Mouse (Mus musculus) CH12.LX (cell line): Measurements from ENCODE around the gene Sept5. TPM values are rescaled to one million over a fixed set of nuclear protein-coding genes. Genes with fewer than 3 reads are reported as not detected.

ENCODE experiments used
- DNase-seq: peaks from one replicate; pipeline ENCODE4 v3.0.0-alpha.2; 2013; ENCODE audit errors: extremely low read depth
- H3K27ac ChIP-seq: 2 replicates; pipeline ENCODE4 v1.5.1; 2012; ENCODE audit warnings: low read depth, mild to moderate bottlenecking, control low read depth, moderate library complexity; ENCODE audit not compliant: insufficient read depth
- H3K27me3 ChIP-seq: replicated peaks from 2 replicates; pipeline ENCODE3; 2012; ENCODE audit warnings: inconsistent platforms
- H3K36me3 ChIP-seq, 2 experiments: replicated peaks in 1 of 2; 2 replicates each; pipeline versions ENCODE3 to v1.6.1; 2012; ENCODE audit warnings: inconsistent platforms in 1 of 2, low read length in 1 of 2, mild to moderate bottlenecking in 1 of 2, mixed read lengths in 1 of 2, moderate library complexity in 1 of 2; ENCODE audit not compliant: control insufficient read depth in 1 of 2, insufficient read depth in 1 of 2
- H3K4me1 ChIP-seq, 2 experiments: 2 replicates each; pipeline ENCODE4 v1.6.1; 2012; ENCODE audit warnings: inconsistent platforms in 1 of 2, moderate library complexity in 1 of 2; ENCODE audit not compliant: insufficient read depth in 2 of 2, control insufficient read depth in 1 of 2
- H3K4me2 ChIP-seq: 2 replicates; pipeline ENCODE4 v1.6.1; 2012; ENCODE audit warnings: low read depth, mild to moderate bottlenecking, control low read depth; ENCODE audit not compliant: poor library complexity, insufficient read depth, severe bottlenecking
- H3K4me3 ChIP-seq, 3 experiments: fragments of 150-350 bp in 1 of 3; sonication (generic) in 1 of 3; replicated peaks in 1 of 3; 2 replicates each; pipeline versions ENCODE3 to v1.5.1; 2011 to 2012; ENCODE audit warnings: low read depth in 2 of 3, low read length in 2 of 3, mild to moderate bottlenecking in 2 of 3, moderate library complexity in 2 of 3, control low read depth in 1 of 3, improper control_type of control experiment in 1 of 3, inconsistent platforms in 1 of 3, mixed read lengths in 1 of 3; ENCODE audit not compliant: poor library complexity in 1 of 3
- H3K79me2 ChIP-seq: replicated peaks from 2 replicates; pipeline ENCODE4 v1.6.1; 2012; ENCODE audit warnings: mild to moderate bottlenecking, moderate library complexity; ENCODE audit not compliant: control insufficient read depth, poor library complexity, insufficient read depth, severe bottlenecking; ENCODE audit errors: extremely low read depth
- H3K9ac ChIP-seq: 2 replicates; pipeline ENCODE4 v1.6.1; 2012; ENCODE audit warnings: low read depth, mild to moderate bottlenecking, control low read depth, moderate library complexity; ENCODE audit not compliant: insufficient read depth
- H3K9me3 ChIP-seq: replicated peaks from 2 replicates; pipeline ENCODE3; 2012; ENCODE audit warnings: low read length, inconsistent platforms, mixed read lengths
- BHLHE40 ChIP-seq: IDR thresholded peaks from 2 replicates; pipeline ENCODE4 v1.6.1; 2011; ENCODE audit warnings: mild to moderate bottlenecking, low read depth, low read length, improper control_type of control experiment
- CHD2 ChIP-seq: IDR thresholded peaks from 2 replicates; pipeline ENCODE4 v1.6.1; 2011; ENCODE audit warnings: low read length, improper control_type of control experiment
- CTCF ChIP-seq, 2 experiments: IDR thresholded peaks in 1 of 2; conservative IDR thresholded peaks in 1 of 2; 2 replicates each; pipeline ENCODE4 v1.5.1; 2011 to 2012; ENCODE audit warnings: low read depth in 2 of 2, low read length in 2 of 2, improper control_type of control experiment in 1 of 2, inconsistent platforms in 1 of 2, mild to moderate bottlenecking in 1 of 2, moderate library complexity in 1 of 2
- EP300 ChIP-seq: IDR thresholded peaks from 2 replicates; pipeline ENCODE4 v1.6.1; 2011; ENCODE audit warnings: low read length, improper control_type of control experiment
- GABPA ChIP-seq: IDR thresholded peaks from 2 replicates; pipeline ENCODE4 v1.6.1; 2012; ENCODE audit warnings: low read depth, low read length, improper control_type of control experiment, inconsistent platforms; ENCODE audit not compliant: insufficient replicate concordance
- IRF4 ChIP-seq: IDR thresholded peaks from 2 replicates; pipeline ENCODE4 v1.6.1; 2014; ENCODE audit warnings: low read depth, mild to moderate bottlenecking, inconsistent platforms, low read length, improper control_type of control experiment
- MAFK ChIP-seq: IDR thresholded peaks from 2 replicates; pipeline ENCODE4 v1.6.1; 2011; ENCODE audit warnings: low read length, improper control_type of control experiment; ENCODE audit not compliant: insufficient replicate concordance
- MAX ChIP-seq: IDR thresholded peaks from 2 replicates; pipeline ENCODE4 v1.6.1; 2011; ENCODE audit warnings: low read length, improper control_type of control experiment
- MAZ ChIP-seq: IDR thresholded peaks from 2 replicates; pipeline ENCODE4 v1.6.1; 2012; ENCODE audit warnings: low read depth, mild to moderate bottlenecking, inconsistent platforms, low read length, improper control_type of control experiment, moderate library complexity
- MXI1 ChIP-seq: IDR thresholded peaks from 2 replicates; pipeline ENCODE4 v1.6.1; 2011; ENCODE audit warnings: mild to moderate bottlenecking, low read depth, low read length, improper control_type of control experiment
- PAX5 ChIP-seq: IDR thresholded peaks from 2 replicates; pipeline ENCODE4 v1.6.1; 2012; ENCODE audit warnings: low read length, inconsistent platforms, mixed read lengths
- POLR2AphosphoS2 ChIP-seq: IDR thresholded peaks from 2 replicates; pipeline ENCODE4 v1.6.1; 2011; ENCODE audit warnings: low read depth, low read length, improper control_type of control experiment
- TBP ChIP-seq: conservative IDR thresholded peaks from 2 replicates; pipeline ENCODE4 v1.6.1; 2011; ENCODE audit warnings: low read depth, low read length, improper control_type of control experiment
- TCF12 ChIP-seq: IDR thresholded peaks from 2 replicates; pipeline ENCODE4 v1.6.1; 2014; ENCODE audit warnings: low read depth, mild to moderate bottlenecking, inconsistent platforms, low read length, improper control_type of control experiment
- UBTF ChIP-seq: IDR thresholded peaks from 2 replicates; pipeline ENCODE4 v1.6.1; 2012; ENCODE audit warnings: low read depth, mild to moderate bottlenecking, inconsistent platforms, low read length, improper control_type of control experiment, moderate library complexity
- ZKSCAN1 ChIP-seq: IDR thresholded peaks from 2 replicates; pipeline ENCODE4 v1.6.1; 2012; ENCODE audit warnings: low read depth, inconsistent platforms, low read length, improper control_type of control experiment, borderline replicate concordance
- dilution Hi-C: fragments of 300-500 bp; cut with MboI; formaldehyde crosslinking; loops from 2 replicates; pipeline ENCODE4 v1.14.3; 2020; ENCODE audit warnings: low sequenced_read_pairs; ENCODE audit not compliant: extremely low pct_unique_long_range_greater_than_20kb, extremely low pct_ligation_motif_present
- in situ Hi-C: fragments of 300-500 bp; cut with MboI; formaldehyde crosslinking; loops from 3 replicates; pipeline ENCODE4 v1.14.3; 2019; ENCODE audit warnings: low sequenced_read_pairs, low pct_ligation_motif_present, low pct_unique_long_range_greater_than_20kb, mixed read lengths
- polyA plus RNA-seq: library from polyadenylated mRNA; unstranded; fragments of >175 nt; gene quantifications from 2 replicates; pipeline ENCODE4 v1.2.1, GENCODE M21; 2012; ENCODE audit warnings: low read depth; ENCODE audit not compliant: insufficient read length
- total RNA-seq, 2 experiments: library from RNA; depleted of rRNA; stranded (reverse); fragments of 300-350 nt in 1 of 2; fragments of >200 nt in 1 of 2; gene quantifications; 2 replicates each; pipeline ENCODE4 v1.2.3; 2012 to 2014

Sept5 gene
- total and polyA plus RNA-seq, 3 experiments: 0.56 to 3.9 (median 0.63) TPM

DNA sequence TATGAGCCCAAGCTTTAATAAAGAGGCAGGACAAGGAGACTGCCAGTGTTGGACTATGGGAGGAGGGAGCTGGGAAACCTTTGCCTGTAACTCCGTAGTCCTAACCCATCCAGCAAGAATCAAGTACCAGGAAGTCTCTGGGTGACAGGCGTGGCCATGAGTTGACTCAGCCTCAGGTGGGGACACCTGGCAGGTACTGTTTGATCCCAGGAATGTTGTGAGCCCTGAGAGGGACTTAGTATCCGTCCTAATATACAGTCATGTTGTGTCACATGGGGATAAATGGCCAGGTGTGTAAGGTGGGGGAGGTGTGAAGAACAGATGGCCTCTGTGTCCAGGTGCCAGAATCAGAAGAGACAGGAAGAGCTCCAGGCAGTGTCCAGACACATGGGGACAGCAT, 19.4 kb upstream of the Sept5 start:
- TF ChIP-seq UBTF: no peak
- in situ Hi-C loops (no loop called here), dilution Hi-C loops (no loop called here)
- Histone ChIP-seq H3K4me3 (no peak overlapping the region), H3K27ac (no peak overlapping the region), H3K79me2 (no peaks in the 10 kb centered on the region), H3K9me3 (peaks cover 11% of the 10 kb centered on the region), H3K4me2 (no peak overlapping the region), H3K9ac (no peak overlapping the region), H3K27me3 (peaks cover 25% of the 10 kb centered on the region), H3K4me1 (no peaks in the 10 kb centered on the region), H3K36me3 (no peaks in the 10 kb centered on the region)
- DNase-seq: no peak

DNA sequence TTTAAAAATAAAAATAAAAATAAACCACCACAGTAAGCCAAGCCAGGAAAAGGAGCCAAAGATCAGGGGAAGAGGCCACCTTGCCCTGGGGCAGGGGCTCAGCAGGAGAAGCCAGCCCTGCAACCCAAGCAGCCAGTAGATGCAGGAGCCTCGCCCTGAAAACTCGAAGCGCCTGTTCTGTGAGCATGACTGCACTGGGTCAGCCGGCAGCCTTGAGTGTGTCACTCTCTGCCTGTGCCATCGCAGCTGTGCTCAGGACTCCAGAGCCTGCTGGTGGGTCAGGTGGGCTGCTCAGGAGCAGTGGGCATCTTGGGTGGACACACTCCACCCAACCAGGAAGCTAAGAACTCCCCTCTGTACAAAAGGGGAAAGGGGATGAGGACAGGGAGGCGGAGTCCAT, 15.6 kb upstream of the Sept5 start:
- no peak overlapping the region for H3K9ac ChIP-seq
- no peaks in the 10 kb centered on the region for H3K36me3 ChIP-seq
- H3K79me2 ChIP-seq: no peaks in the 10 kb centered on the region
- TF ChIP-seq EP300: no peak
- TF ChIP-seq MAZ: no peak
- no peak for TF ChIP-seq IRF4
- TF ChIP-seq POLR2AphosphoS2: no peak
- no peak for TF ChIP-seq MXI1
- no peak for TF ChIP-seq TBP
- no peak for TF ChIP-seq ZKSCAN1
- no peak for TF ChIP-seq BHLHE40
- TF ChIP-seq GABPA: no peak
- TF ChIP-seq TCF12: no peak
- no peak for TF ChIP-seq UBTF
- peaks cover 49% of the 10 kb centered on the region for H3K27me3 ChIP-seq
- H3K4me3 ChIP-seq: no peak overlapping the region
- peaks cover 9% of the 10 kb centered on the region for H3K9me3 ChIP-seq
- no peak for DNase-seq
- in situ Hi-C loops: no loop called here
- H3K27ac ChIP-seq: no peak overlapping the region
- H3K4me1 ChIP-seq: no peaks in the 10 kb centered on the region
- dilution Hi-C loops: no loop called here
- no peak overlapping the region for H3K4me2 ChIP-seq

GRCm38 (mm10) chr16:18644485-18644884, 14.7 kb upstream of the Sept5 start:
- Histone ChIP-seq H3K79me2 (no peaks in the 10 kb centered on the region), H3K36me3 (no peaks in the 10 kb centered on the region), H3K4me3 (no peak overlapping the region), H3K27me3 (peaks cover 56% of the 10 kb centered on the region), H3K9me3 (peaks cover 8% of the 10 kb centered on the region), H3K4me2 (no peak overlapping the region), H3K4me1 (no peaks in the 10 kb centered on the region), H3K9ac (no peak overlapping the region), H3K27ac (no peak overlapping the region)
- in situ Hi-C loops: no loop called here
- no peak for DNase-seq
- dilution Hi-C loops: no loop called here
- TF ChIP-seq PAX5: no peak
- TF ChIP-seq UBTF: no peak
- no peak for TF ChIP-seq MAX
- no peak for TF ChIP-seq MAZ
- no peak for TF ChIP-seq CHD2
- no peak for TF ChIP-seq GABPA
- TF ChIP-seq MAFK: no peak
- TF ChIP-seq MXI1: no peak
- no peak for TF ChIP-seq CTCF (conservative IDR thresholded peaks at IDR 0.05 in 1 of 2, IDR thresholded peaks at IDR 0.05 in 1 of 2; ENCODE audit: low read depth in 2 of 2, low read length in 2 of 2)
